Mouse (Mus musculus) lung, postnatal 0 days (tissue): ENCODE measurements at regions not wholly inside any gene's neighbourhood (a gene's known extent, or its start where the extent isn't known, plus 50 kb on each side); places are given as distances from the start of the nearest gene placed in this dataset.

Experiments used
- ATAC-seq: fragments of 200-750 bp; cut with Nextera tagmentation; 2 replicates; pipeline ENCODE4 v1.8.0; 2017; ENCODE audit warnings: moderate library complexity
- DNase-seq: peaks from one replicate; pipeline ENCODE4 v3.0.0-alpha.2; 2016; ENCODE audit warnings: low spot score
- H3K27ac ChIP-seq: fragments of 300-500 bp; sonication (generic); 2 replicates; pipeline ENCODE4 v1.5.1; 2014; ENCODE audit warnings: antibody characterized with exemption, mild to moderate bottlenecking, low read length, mixed read lengths
- H3K27me3 ChIP-seq: fragments of 300-500 bp; sonication (generic); replicated peaks from 2 replicates; pipeline ENCODE4 v1.6.1; 2014; ENCODE audit warnings: low read length, mixed read lengths; ENCODE audit not compliant: insufficient read depth
- H3K36me3 ChIP-seq: fragments of 300-500 bp; sonication (generic); 2 replicates; pipeline ENCODE4 v1.6.1; 2014; ENCODE audit warnings: low read length, mixed read lengths; ENCODE audit not compliant: insufficient read depth
- H3K4me1 ChIP-seq: fragments of 300-500 bp; sonication (generic); 2 replicates; pipeline ENCODE4 v1.6.1; 2014; ENCODE audit warnings: antibody characterized with exemption, low read depth, low read length, mixed read lengths; ENCODE audit not compliant: insufficient read depth
- H3K4me2 ChIP-seq: fragments of 300-500 bp; sonication (generic); replicated peaks from 2 replicates; pipeline ENCODE4 v1.6.1; 2014; ENCODE audit warnings: low read depth, mild to moderate bottlenecking, low read length, moderate library complexity, mixed read lengths
- H3K4me3 ChIP-seq: fragments of 300-500 bp; sonication (generic); 2 replicates; pipeline ENCODE4 v1.5.1; 2014; ENCODE audit warnings: low read depth, low read length
- H3K9ac ChIP-seq: fragments of 300-500 bp; sonication (generic); replicated peaks from 2 replicates; pipeline ENCODE4 v1.6.1; 2014; ENCODE audit warnings: low read depth, mild to moderate bottlenecking
- H3K9me3 ChIP-seq: fragments of 300-500 bp; sonication (generic); 2 replicates; pipeline ENCODE4 v1.6.1; 2016; ENCODE audit warnings: low read length, mixed read lengths
- CTCF ChIP-seq: IDR thresholded peaks from 2 replicates; pipeline ENCODE4 v1.5.1; 2016; ENCODE audit warnings: antibody characterized with exemption, mild to moderate bottlenecking
- EP300 ChIP-seq: IDR thresholded peaks from 2 replicates; pipeline ENCODE4 v1.6.1; 2016; ENCODE audit warnings: antibody characterized with exemption, mild to moderate bottlenecking, control low read depth
- WGBS: fragments of 180-500 bp; shearing (Covaris S2); extraction: QIAGEN DNeasy Blood & Tissue Kit; methylation state at CpG from one replicate; pipeline ENCODE4 v1.1.7; 2014; 5-methylcytosine and 5-hydroxymethylcytosine counted together

DNA sequence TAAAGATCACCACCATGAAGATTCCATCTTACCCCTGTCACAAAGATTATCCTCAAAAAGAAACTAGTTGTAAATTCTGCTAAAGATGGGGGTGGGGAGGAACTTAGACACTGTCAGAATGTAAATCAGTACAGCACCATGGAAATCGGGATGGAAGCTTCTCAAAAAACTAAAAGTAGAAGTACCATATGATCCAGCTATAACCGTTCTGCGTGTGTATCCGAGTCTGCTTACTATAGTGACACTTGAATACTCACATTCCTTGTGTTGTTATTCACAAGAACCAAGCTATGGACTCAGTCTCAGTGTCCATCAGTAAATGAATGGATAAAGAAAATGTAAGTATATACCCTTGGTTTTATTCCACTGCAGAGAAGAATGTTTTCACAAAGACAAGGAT is 290.8 kb downstream of the Qdpr start:
- WGBS: 95% methylated on average over 4 of the region's 4 CpGs
- Histone ChIP-seq H3K27me3 (no peaks in the 10 kb centered on the region), H3K4me3 (no peak overlapping the region), H3K9me3 (no peaks in the 10 kb centered on the region), H3K36me3 (no peaks in the 10 kb centered on the region), H3K9ac (no peak overlapping the region), H3K4me2 (no peak overlapping the region), H3K4me1 (no peaks in the 10 kb centered on the region), H3K27ac (no peak overlapping the region)
- ATAC-seq (no peak), DNase-seq (no peak)
- no peak for TF ChIP-seq EP300

- WGBS: 35% methylated on average over 2 of the region's 2 CpGs
- Histone ChIP-seq H3K27me3 (no peaks in the 10 kb centered on the region), H3K36me3 (no peaks in the 10 kb centered on the region), H3K4me2 (no peak overlapping the region), H3K9me3 (no peaks in the 10 kb centered on the region), H3K4me3 (no peak overlapping the region), H3K4me1 (no peaks in the 10 kb centered on the region), H3K9ac (no peak overlapping the region), H3K27ac (no peak overlapping the region)
- ATAC-seq (no peak), DNase-seq (no peak)
- no peak for TF ChIP-seq EP300
- TF ChIP-seq CTCF: no peak
These were observed 295.1 kb downstream of the Qdpr start for GRCm38 (mm10) chr5:45154936-45155335.

DNA sequence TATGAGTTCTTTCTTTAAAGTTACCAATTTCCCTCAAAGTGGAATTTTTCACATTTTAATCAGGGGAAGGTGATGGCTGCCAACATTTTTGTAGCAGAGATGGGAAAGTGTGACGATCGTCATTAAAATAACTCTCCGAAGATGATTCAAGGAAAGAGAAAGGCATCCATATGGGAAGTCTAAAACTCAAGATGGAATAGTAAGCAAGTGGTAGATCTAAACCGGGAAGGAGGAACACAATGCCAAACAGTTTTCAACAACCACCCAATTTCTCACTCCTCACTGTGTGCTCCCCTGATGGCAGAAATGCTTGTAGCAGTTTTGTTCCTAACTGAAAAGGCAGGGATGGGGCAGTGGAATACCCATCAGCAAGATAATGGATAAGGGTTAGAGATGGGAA is 305.9 kb downstream of the Qdpr start:
- no peaks in the 10 kb centered on the region for H3K36me3 ChIP-seq
- no peak for DNase-seq
- H3K4me3 ChIP-seq: no peak overlapping the region
- H3K9ac ChIP-seq: no peak overlapping the region
- no peak for TF ChIP-seq EP300
- no peak for TF ChIP-seq CTCF
- WGBS: 82% methylated on average over 4 of the region's 4 CpGs
- H3K4me1 ChIP-seq: no peaks in the 10 kb centered on the region
- no peak overlapping the region for H3K4me2 ChIP-seq
- ATAC-seq: no peak
- no peaks in the 10 kb centered on the region for H3K9me3 ChIP-seq
- H3K27me3 ChIP-seq: no peaks in the 10 kb centered on the region
- H3K27ac ChIP-seq: no peak overlapping the region

GRCm38 (mm10) chr5:45137198-45137973 is 312.6 kb downstream of the Qdpr start:
- Histone ChIP-seq H3K36me3 (no peaks in the 10 kb centered on the region), H3K4me3 (no peak overlapping the region), H3K9me3 (no peaks in the 10 kb centered on the region), H3K9ac (no peak overlapping the region), H3K4me2 (no peak overlapping the region), H3K27ac (no peak overlapping the region), H3K4me1 (no peaks in the 10 kb centered on the region), H3K27me3 (no peaks in the 10 kb centered on the region)
- 54% methylated on average over 10 of the region's 10 CpGs for WGBS
- ATAC-seq (no peak), DNase-seq (no peak)
- no peak for TF ChIP-seq CTCF
- no peak for TF ChIP-seq EP300

DNA sequence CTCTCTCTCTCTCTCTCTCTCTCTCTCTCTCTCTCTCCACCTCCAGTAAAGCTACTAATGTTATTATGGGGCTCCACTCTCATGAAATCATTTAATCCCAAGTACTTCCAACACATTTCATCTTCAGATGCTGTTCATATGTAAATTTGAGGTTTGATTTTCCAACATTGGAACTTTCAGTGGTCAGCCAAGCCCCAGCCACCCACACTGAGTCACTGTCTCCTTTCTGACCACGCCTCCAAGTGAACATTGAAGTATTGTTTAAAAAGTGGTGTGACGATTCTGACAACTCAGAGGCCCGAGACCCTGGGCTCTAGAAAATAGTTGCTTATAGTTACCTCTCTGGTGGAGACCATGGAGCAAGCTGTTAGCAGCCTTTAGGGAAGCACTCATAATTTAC is 313.3 kb downstream of the Qdpr start:
- no peak overlapping the region for H3K9ac ChIP-seq
- DNase-seq (no peak), ATAC-seq (no peak)
- no peak overlapping the region for H3K4me3 ChIP-seq
- no peaks in the 10 kb centered on the region for H3K4me1 ChIP-seq
- no peaks in the 10 kb centered on the region for H3K27me3 ChIP-seq
- 44% methylated on average over 3 of the region's 3 CpGs for WGBS
- TF ChIP-seq CTCF: no peak
- TF ChIP-seq EP300: no peak
- no peaks in the 10 kb centered on the region for H3K9me3 ChIP-seq
- H3K4me2 ChIP-seq: no peak overlapping the region
- H3K27ac ChIP-seq: no peak overlapping the region
- H3K36me3 ChIP-seq: no peaks in the 10 kb centered on the region

DNA sequence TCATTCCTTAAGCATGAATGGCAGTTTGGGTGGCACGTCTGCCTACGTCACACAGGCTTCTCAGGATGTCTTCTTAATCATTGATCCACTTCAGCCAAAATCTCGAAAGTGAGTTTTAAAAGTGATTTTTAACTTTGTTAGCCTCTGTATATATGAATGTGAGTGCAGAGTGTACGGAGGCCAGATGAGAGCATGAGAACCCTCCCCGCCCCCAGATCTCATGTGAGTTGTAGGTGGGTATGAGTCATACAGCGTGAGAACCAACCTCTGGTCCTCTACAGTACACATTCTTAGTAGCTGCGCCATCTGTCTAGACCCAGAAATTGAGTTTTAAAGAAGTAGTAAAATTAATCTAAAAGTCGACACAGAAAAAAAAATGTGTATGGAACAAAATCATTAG is 322.1 kb downstream of the Qdpr start:
- ATAC-seq: peak; percentile 48; the same call in 1 of the 2 replicates
- no peak for TF ChIP-seq EP300
- TF ChIP-seq CTCF: no peak
- no peaks in the 10 kb centered on the region for H3K36me3 ChIP-seq
- no peak overlapping the region for H3K27ac ChIP-seq
- no peak overlapping the region for H3K9ac ChIP-seq
- H3K9me3 ChIP-seq: no peaks in the 10 kb centered on the region
- no peaks in the 10 kb centered on the region for H3K27me3 ChIP-seq
- H3K4me1 ChIP-seq: no peaks in the 10 kb centered on the region
- DNase-seq: no peak
- 64% methylated on average over 8 of the region's 8 CpGs for WGBS
- no peak overlapping the region for H3K4me2 ChIP-seq
- H3K4me3 ChIP-seq: no peak overlapping the region
